Mouse (Mus musculus): ENCODE measurements around the gene Minos1. TPM values are rescaled to one million over a fixed set of nuclear protein-coding genes. Genes with fewer than 3 reads are reported as not detected.

The Minos1 gene
- polyA plus RNA-seq (2015; fragmentation: Nextera tagmentation; extraction: Ambion mirVana) = 455 and 505 TPM in 2 replicates

GRCm38 (mm10) chr4:139130701-139131549 is at the start of gene Minos1:
Gene Minos1 (minus strand): TSS chr4:139131113.

GRCm38 (mm10) chr4:139092356-139093195 is 38.3 kb downstream of the Minos1 start, which contains the start of gene Nbl1:
Gene Nbl1 (minus strand): TSS chr4:139092993.

GRCm38 (mm10) chr4:139075041-139075711 is 55.7 kb downstream of the Minos1 start, which contains the start of gene Htr6:
Gene Htr6 (minus strand): TSS chr4:139075570.

Other genes with a start within 250 kb of the Minos1 start
- gene Otud3, start 217.2 kb downstream of the Minos1 start, polyA plus RNA-seq (2015; fragmentation: Nextera tagmentation; extraction: Ambion mirVana) = 1.8 and 3.4 TPM in 2 replicates
- 0.33 and 0.63 TPM in 2 replicates for gene Rnf186, start 164.0 kb downstream of the Minos1 start, polyA plus RNA-seq (2015; fragmentation: Nextera tagmentation; extraction: Ambion mirVana)
- 17.6 and 18.9 TPM in 2 replicates for gene Tmco4, start 158.2 kb downstream of the Minos1 start, polyA plus RNA-seq (2015; fragmentation: Nextera tagmentation; extraction: Ambion mirVana)
- gene Htr6, start 55.5 kb downstream of the Minos1 start, polyA plus RNA-seq (2015; fragmentation: Nextera tagmentation; extraction: Ambion mirVana) = 0.05 TPM in 1 of 2 replicates, not detected in the other
- 101 and 105 TPM in 2 replicates for gene Nbl1, start 38.1 kb downstream of the Minos1 start, polyA plus RNA-seq (2015; fragmentation: Nextera tagmentation; extraction: Ambion mirVana)
- gene Capzb, start 61.8 kb upstream of the Minos1 start, polyA plus RNA-seq (2015; fragmentation: Nextera tagmentation; extraction: Ambion mirVana) = 432 and 489 TPM in 2 replicates
- gene Pqlc2, start 179.6 kb upstream of the Minos1 start, polyA plus RNA-seq (2015; fragmentation: Nextera tagmentation; extraction: Ambion mirVana) = 8.4 and 10.2 TPM in 2 replicates
- 47.6 and 49.5 TPM in 2 replicates for gene Akr7a5, start 179.6 kb upstream of the Minos1 start, polyA plus RNA-seq (2015; fragmentation: Nextera tagmentation; extraction: Ambion mirVana)
- 50.8 and 58.6 TPM in 2 replicates for gene Mrto4, start 221.5 kb upstream of the Minos1 start, polyA plus RNA-seq (2015; fragmentation: Nextera tagmentation; extraction: Ambion mirVana)
- gene Emc1, start 221.5 kb upstream of the Minos1 start, polyA plus RNA-seq (2015; fragmentation: Nextera tagmentation; extraction: Ambion mirVana) = 10.6 and 13.1 TPM in 2 replicates
- 40.9 and 42.9 TPM in 2 replicates for gene Ubr4, start 221.5 kb upstream of the Minos1 start, polyA plus RNA-seq (2015; fragmentation: Nextera tagmentation; extraction: Ambion mirVana)